Comparison of ENCODE assay signal across 9 mouse cellular contexts in the genomic region with DNA sequence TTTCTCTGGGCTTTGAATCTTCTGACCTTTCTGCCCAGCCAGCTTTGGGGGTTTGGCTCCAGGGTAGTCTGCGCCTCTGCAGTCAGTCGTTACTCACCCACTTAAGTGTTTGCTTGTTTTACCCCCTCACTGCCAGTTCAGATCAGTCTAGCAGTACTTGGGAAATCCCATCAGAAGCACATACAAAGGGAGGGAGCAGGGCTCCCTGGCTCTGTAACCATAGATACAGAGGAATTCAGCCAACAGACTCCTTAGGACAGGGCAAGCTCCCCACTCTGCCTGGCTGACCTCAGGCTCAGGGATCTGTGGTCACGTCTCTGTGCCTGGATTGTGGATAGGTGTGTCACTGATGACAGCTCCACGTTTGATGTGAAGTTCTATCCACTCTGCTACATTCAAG. TPM values are rescaled to one million over a fixed set of nuclear protein-coding genes. Genes with fewer than 3 reads are reported as not detected.
DNase-seq lines count a peak whose midpoint lies in the region; ATAC-seq lines count a peak whose summit lies in the region.
"Had no signal": no experiment of that assay in that cellular context is flagged by ENCODE, and none has a peak within 500 bp of the region (broad histone marks: within the 10 kb centered on the region; RNA-seq: fewer than 3 reads in every experiment).

No protein-coding gene starts in this region.

- 0 out of 2 replicates have a peak, but pooled peaks cover 3% of the 10 kb centered on the region for H3K36me3 ChIP-seq in forebrain, embryonic 16.5 days (ENCODE audit: control insufficient read depth, insufficient read depth)
- H3K36me3 ChIP-seq in forebrain, embryonic 10.5 days (replicated peaks): peaks cover 70% of the 10 kb centered on the region
- peaks cover 21% of the 10 kb centered on the region for H3K36me3 ChIP-seq in midbrain, embryonic 13.5 days
- peaks cover 8% of the 10 kb centered on the region; the same call in 1 of the 2 replicates for H3K36me3 ChIP-seq in liver, embryonic 11.5 days (ENCODE audit: control insufficient read depth, insufficient read depth, low read length)

- no peak overlapping the region for H3K9ac ChIP-seq in forebrain, embryonic 16.5 days (replicated peaks; ENCODE audit: low read depth, low read length)
- H3K9ac ChIP-seq in midbrain, embryonic 13.5 days (replicated peaks): no peak overlapping the region
- no peak overlapping the region for H3K9ac ChIP-seq in liver, embryonic 11.5 days (ENCODE audit: low read depth, low read length)

- WGBS in forebrain, embryonic 16.5 days: 31% methylated on average over 4 of the region's 4 CpGs
- WGBS in forebrain, embryonic 10.5 days: 53% methylated on average over 4 of the region's 4 CpGs
- 24% methylated on average over 4 of the region's 4 CpGs for WGBS in midbrain, embryonic 13.5 days
- WGBS in liver, embryonic 11.5 days: 50% methylated on average over 4 of the region's 4 CpGs

- no peaks in the 10 kb centered on the region for H3K9me3 ChIP-seq in forebrain, embryonic 16.5 days (ENCODE audit: control insufficient read depth, low read length)
- H3K9me3 ChIP-seq in forebrain, embryonic 10.5 days: no peaks in the 10 kb centered on the region
- no peaks in the 10 kb centered on the region for H3K9me3 ChIP-seq in midbrain, embryonic 13.5 days
- H3K9me3 ChIP-seq in liver, embryonic 11.5 days (ENCODE audit: control insufficient read depth, low read length): no peaks in the 10 kb centered on the region

- no peak overlapping the region for H3K4me2 ChIP-seq in forebrain, embryonic 16.5 days (ENCODE audit: low read length)
- no peak overlapping the region for H3K4me2 ChIP-seq in midbrain, embryonic 13.5 days (replicated peaks)
- no peak overlapping the region for H3K4me2 ChIP-seq in liver, embryonic 11.5 days

- H3K4me3 ChIP-seq in forebrain, embryonic 16.5 days (replicated peaks; ENCODE audit: low read length): no peak overlapping the region
- no peak overlapping the region for H3K4me3 ChIP-seq in forebrain, embryonic 10.5 days
- H3K4me3 ChIP-seq in midbrain, embryonic 13.5 days (replicated peaks): no peak overlapping the region
- no peak overlapping the region for H3K4me3 ChIP-seq in liver, embryonic 11.5 days (ENCODE audit: low read depth, low read length)

- no peak for DNase-seq in forebrain, embryonic 10.5 days (ENCODE audit: extremely low spot score, low spot score)
- DNase-seq in kidney, adult 9 months: peak; percentile 23
- no peak for DNase-seq in kidney, adult 11 months
- peak; percentile 35 for DNase-seq in embryo, embryonic 10.5 days (ENCODE audit: low spot score)
- DNase-seq in spleen, postnatal 4 days (ENCODE audit: low spot score in 2 of 2): no peak
- no peak for DNase-seq in liver, embryonic 11.5 days (ENCODE audit: low spot score)
- DNase-seq: adrenal gland, adult 8-10 months had no signal

- no peak overlapping the region for H3K27ac ChIP-seq in forebrain, embryonic 16.5 days (ENCODE audit: low read length)
- no peak overlapping the region for H3K27ac ChIP-seq in forebrain, embryonic 10.5 days
- H3K27ac ChIP-seq in midbrain, embryonic 13.5 days: no peak overlapping the region
- no peak overlapping the region for H3K27ac ChIP-seq in liver, embryonic 11.5 days (ENCODE audit: low read depth, low read length)

- 0 out of 2 replicates have a peak, but pooled peaks have one; percentile 22 for ATAC-seq in forebrain, embryonic 16.5 days
- peak; percentile 66 for ATAC-seq in midbrain, embryonic 13.5 days
- ATAC-seq in liver, embryonic 11.5 days (replicated peaks; ENCODE audit: low FRiP score): no peak

- H3K4me1 ChIP-seq in forebrain, embryonic 16.5 days (replicated peaks; ENCODE audit: control insufficient read depth, insufficient read depth, low read length): peaks cover 9% of the 10 kb centered on the region
- peaks cover 23% of the 10 kb centered on the region for H3K4me1 ChIP-seq in forebrain, embryonic 10.5 days
- H3K4me1 ChIP-seq in midbrain, embryonic 13.5 days (replicated peaks): peaks cover 18% of the 10 kb centered on the region
- no peaks in the 10 kb centered on the region for H3K4me1 ChIP-seq in liver, embryonic 11.5 days (replicated peaks; ENCODE audit: control insufficient read depth, insufficient read depth, low read length)

- no peaks in the 10 kb centered on the region for H3K27me3 ChIP-seq in forebrain, embryonic 16.5 days (replicated peaks; ENCODE audit: control insufficient read depth, insufficient read depth, low read length)
- no peaks in the 10 kb centered on the region for H3K27me3 ChIP-seq in forebrain, embryonic 10.5 days (ENCODE audit: poor library complexity, severe bottlenecking)
- H3K27me3 ChIP-seq in midbrain, embryonic 13.5 days: no peaks in the 10 kb centered on the region
- H3K27me3 ChIP-seq in liver, embryonic 11.5 days (replicated peaks; ENCODE audit: control insufficient read depth, insufficient read depth, low read length): no peaks in the 10 kb centered on the region

RNA-seq across cellular contexts. Expression of a gene that starts 42.2 kb away (rescaled TPM):
- 86.4 and 104 TPM in 2 replicates for polyA plus RNA-seq in forebrain, embryonic 16.5 days (2015; fragmentation: Nextera tagmentation; extraction: Ambion mirVana)
- 170 and 171 TPM in 2 replicates for polyA plus RNA-seq in forebrain, embryonic 10.5 days (2016; fragmentation: Nextera tagmentation; extraction: Ambion mirVana)
- 56.1 and 58.0 TPM in 2 replicates for polyA plus RNA-seq in midbrain, embryonic 13.5 days (2015; fragmentation: Nextera tagmentation; extraction: Ambion mirVana)
- polyA plus RNA-seq in liver, embryonic 11.5 days (2014; fragmentation: Nextera tagmentation; extraction: Ambion mirVana): 143 and 172 TPM in 2 replicates

Comparison
In these comparisons a context has a peak if more than half of its experiments do, and no peak if none do; other contexts are left out.
1. DNase-seq: peak in kidney, adult 9 months (single experiment) and embryo, embryonic 10.5 days (single experiment); none in forebrain, embryonic 10.5 days (single experiment), kidney, adult 11 months (single experiment), spleen, postnatal 4 days (0 of 2) and liver, embryonic 11.5 days (single experiment).